Mouse (Mus musculus) lung, postnatal 4 days (tissue): ENCODE measurements at regions not wholly inside any gene's neighbourhood (a gene's known extent, or its start where the extent isn't known, plus 50 kb on each side); places are given as distances from the start of the nearest gene placed in this dataset.

ENCODE experiments used
- DNase-seq, 2 experiments: peaks; one replicate each; pipeline ENCODE4 v3.0.0; 2021

DNA sequence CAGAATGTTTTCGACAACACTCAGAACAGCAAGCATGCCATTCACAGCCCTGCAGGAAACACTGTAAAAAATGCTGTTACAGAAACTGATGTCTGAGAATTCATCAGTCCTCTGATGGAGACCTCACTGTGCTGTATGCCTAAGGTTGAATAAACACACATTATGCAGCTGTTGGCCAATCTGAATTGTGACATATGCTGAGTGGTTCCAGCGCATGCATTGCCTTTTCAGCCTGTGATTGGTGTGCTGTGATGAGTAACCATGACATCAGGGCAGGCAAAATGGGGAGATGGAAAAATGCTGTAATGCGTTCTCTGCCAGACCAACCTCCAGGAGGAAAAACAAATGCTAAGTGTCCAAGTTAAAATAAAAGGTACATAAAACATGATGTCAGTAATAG lies 620.3 kb downstream of the Utrn start:
- DNase-seq, result no peak

DNA sequence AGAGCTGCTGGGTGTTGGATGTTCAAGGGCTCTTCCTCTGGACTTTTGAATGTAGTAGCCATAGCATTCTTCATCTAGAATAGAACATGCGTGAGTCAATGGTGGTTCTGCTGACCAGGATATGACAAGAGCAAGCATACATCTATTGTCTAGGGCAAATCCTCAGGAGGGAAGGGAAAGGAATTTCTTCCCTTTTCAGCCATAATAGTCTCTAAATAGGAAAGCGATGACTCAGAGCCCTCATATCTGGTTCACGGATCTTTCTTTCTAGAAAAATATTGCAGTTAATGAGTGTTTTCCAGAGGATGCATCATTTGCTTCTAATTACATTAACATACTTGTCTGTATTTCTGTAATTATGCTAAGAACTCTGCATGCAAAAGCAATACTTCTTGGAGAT lies 615.9 kb downstream of the Utrn start:
- no peak for DNase-seq

DNA sequence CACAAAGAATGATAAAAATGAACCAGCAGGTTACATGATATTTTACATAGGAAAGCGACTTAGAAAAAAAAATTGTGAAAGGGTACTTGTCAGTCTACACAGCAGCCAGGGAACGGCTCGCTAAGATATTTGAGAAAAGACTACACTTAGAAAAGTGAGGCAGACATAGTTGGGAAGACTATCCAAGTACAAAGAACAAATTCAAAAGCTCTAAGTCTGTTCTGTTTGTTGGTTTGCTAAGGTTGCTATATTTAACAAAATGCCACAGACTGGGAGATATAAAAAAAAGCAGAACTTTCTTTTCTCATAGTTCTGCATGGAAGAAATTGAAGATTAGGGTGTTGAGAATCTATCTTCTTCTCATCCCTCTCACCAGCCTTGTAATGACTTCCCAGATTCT lies 583.5 kb downstream of the Utrn start:
- DNase-seq, result no peak

DNA sequence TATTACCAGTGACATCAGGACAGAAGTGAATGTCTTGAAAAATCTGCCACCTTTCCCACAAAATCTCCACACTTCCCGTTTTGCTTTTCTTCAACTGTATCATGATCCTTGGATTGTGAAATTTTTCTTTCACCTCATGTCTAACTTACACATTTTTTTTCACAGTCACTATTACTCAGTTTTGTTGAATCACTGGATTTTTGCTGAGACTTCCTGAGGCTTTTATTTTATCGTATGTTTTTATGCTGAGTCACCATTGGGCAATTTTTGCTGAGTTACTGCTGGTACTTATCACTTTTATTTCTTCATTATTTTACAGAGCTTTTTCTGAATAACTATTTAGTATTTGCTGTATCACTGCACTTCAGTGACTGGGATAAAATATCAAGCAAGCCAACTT lies 570.3 kb downstream of the Utrn start:
- no peak for DNase-seq

DNA sequence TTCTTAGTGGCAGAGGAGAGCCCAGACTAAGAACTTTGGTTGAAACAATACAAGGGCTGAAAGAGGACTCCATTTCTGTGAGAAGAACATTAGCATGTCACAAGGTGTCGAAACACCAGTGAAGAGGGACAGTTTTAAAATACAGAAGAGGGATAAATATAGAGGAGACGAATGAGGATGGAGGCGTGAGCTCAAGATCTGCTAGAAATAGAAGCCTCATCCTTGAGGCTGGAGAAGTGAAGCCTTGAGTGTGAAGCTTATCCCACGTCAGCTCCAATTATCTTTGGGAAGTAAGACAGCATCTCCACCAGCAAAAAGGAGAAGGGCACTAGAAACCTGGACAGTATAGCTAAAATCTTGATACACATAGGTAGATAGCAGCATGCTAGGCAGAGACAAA lies 566.8 kb downstream of the Utrn start:
- no peak for DNase-seq

DNA sequence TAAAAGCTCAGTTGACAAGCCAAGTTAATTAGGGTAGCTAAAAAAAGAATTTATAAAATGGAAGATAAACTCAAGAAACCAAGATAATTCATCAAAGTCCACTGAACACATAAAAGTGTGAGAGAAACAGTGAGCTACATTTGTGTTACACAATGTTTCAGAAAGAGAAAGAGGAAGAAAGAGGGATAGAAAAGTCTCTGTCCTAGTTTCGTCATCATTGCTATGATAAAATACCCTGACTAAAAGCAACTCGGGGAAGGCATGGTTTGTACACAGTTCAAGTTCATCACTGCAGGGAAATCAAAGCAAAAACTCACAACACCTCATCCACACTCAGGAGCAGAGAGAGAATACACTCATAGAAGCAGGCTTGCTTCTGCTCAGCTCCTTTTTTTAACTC lies 548.9 kb downstream of the Utrn start:
- no peak for DNase-seq
